Mouse (Mus musculus) bone marrow, adult 2 months (tissue): ENCODE results near the gene Flt4. TPM values are rescaled to one million over a fixed set of nuclear protein-coding genes. Genes with fewer than 3 reads are reported as not detected.
A peak's percentile ranks its signal among the peaks of the same experiment; 100 is the strongest.

Experiments used
- H3K27ac ChIP-seq: fragments of 200-500 bp; 2 replicates; pipeline ENCODE4 v1.5.1; 2012; ENCODE audit warnings: low read depth, mild to moderate bottlenecking, control low read depth, inconsistent platforms, low read length; ENCODE audit not compliant: control insufficient read depth, poor library complexity, insufficient read depth
- H3K4me1 ChIP-seq: fragments of 200-500 bp; 2 replicates; pipeline ENCODE4 v1.6.1; 2011; ENCODE audit warnings: low read length; ENCODE audit not compliant: control insufficient read depth, insufficient read depth
- H3K4me3 ChIP-seq: fragments of 200-500 bp; replicated peaks from 2 replicates; pipeline ENCODE3; 2011; ENCODE audit warnings: mild to moderate bottlenecking, low read depth, low read length, control low read depth; ENCODE audit not compliant: control insufficient read depth
- CTCF ChIP-seq: fragments of 200-500 bp; IDR thresholded peaks from 2 replicates; pipeline ENCODE4 v1.5.1; 2011; ENCODE audit warnings: low read length, control low read depth; ENCODE audit not compliant: control insufficient read depth, insufficient read depth
- POLR2A ChIP-seq: fragments of 200-500 bp; IDR thresholded peaks from 2 replicates; pipeline ENCODE4 v1.6.1; 2011; ENCODE audit warnings: low read depth, mild to moderate bottlenecking, control low read depth, low read length, borderline replicate concordance; ENCODE audit not compliant: control insufficient read depth
- WGBS: fragments of 180-500 bp; shearing (Covaris S2); methylation state at CpG from one replicate; pipeline ENCODE4 v1.1.7; 2018; 5-methylcytosine and 5-hydroxymethylcytosine counted together
- polyA plus RNA-seq: library from polyadenylated mRNA; stranded (reverse); fragments of >200 nt; gene quantifications from 2 replicates; pipeline ENCODE4 v1.2.4, GENCODE M21; 2011; ENCODE audit warnings: low replicate concordance; ENCODE audit not compliant: missing spikeins, insufficient read depth, insufficient read length

Gene Flt4
- polyA plus RNA-seq, 1 experiment: 4.9 TPM

GRCm38 (mm10) chr11:49613349-49613748 lies 4.3 kb downstream of the Flt4 start:
- Histone ChIP-seq H3K4me3 (no peak overlapping the region), H3K4me1 (no peaks in the 10 kb centered on the region; the same call in 1 of the 2 replicates), H3K27ac (no peak overlapping the region)
- TF ChIP-seq CTCF: no peak
- TF ChIP-seq POLR2A: no peak
- 2% methylated on average over 10 of the region's 10 CpGs for WGBS

DNA sequence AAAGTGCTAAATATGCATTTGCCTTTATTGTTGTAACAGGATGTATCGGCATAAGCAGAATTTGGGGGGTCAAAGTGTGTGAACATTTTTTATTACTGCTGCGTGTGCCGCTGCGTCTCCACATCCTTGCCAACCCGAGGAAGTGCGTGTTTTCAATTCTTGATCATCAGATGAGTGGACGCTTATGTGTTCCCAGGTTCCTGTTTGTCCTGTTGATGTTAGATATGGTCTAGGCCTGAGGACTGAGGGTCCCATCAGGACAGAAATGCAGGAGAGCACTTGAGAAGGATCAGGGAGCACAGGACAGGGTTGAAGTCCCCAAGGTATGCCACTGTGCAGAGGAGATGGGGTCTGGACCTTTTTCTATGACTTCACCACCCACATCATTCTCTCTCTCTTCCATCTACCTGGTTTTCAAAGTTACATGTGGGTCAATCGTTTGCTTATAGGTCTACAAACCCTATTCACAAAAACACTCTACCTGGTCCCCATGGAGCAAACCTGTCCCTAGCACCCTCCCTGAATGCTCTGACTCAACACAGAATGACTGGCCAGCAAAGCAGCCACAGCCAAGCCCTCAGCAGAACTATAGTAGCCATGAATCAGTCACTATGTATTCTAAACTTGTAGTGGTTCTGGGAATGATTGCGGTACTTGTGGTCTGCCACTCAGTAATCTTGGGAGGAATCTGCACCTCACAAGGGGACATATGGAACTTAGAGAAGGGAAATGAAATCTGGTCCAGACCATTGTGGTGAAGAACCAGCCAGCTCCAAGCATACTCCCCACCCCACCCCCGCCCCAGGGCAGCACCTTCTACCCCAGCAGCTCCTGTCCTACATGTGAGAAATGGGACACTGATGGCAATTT lies 7.0 kb downstream of the Flt4 start:
- TF ChIP-seq CTCF: no peak
- no peak for TF ChIP-seq POLR2A
- H3K27ac ChIP-seq: no peak overlapping the region
- no peaks in the 10 kb centered on the region; the same call in 1 of the 2 replicates for H3K4me1 ChIP-seq
- 75% methylated on average over 10 of the region's 10 CpGs for WGBS
- H3K4me3 ChIP-seq: no peak overlapping the region

GRCm38 (mm10) chr11:49618476-49618875 lies 9.4 kb downstream of the Flt4 start:
- TF ChIP-seq POLR2A (no peak), CTCF (no peak)
- Histone ChIP-seq H3K4me3 (no peak overlapping the region), H3K27ac (no peak overlapping the region), H3K4me1 (no peaks in the 10 kb centered on the region; the same call in 1 of the 2 replicates)
- 66% methylated on average over 8 of the region's 8 CpGs for WGBS

- Histone ChIP-seq H3K4me1 (no peaks in the 10 kb centered on the region; the same call in 1 of the 2 replicates), H3K27ac (no peak overlapping the region), H3K4me3 (no peak overlapping the region)
- TF ChIP-seq CTCF (no peak), POLR2A (no peak)
- 77% methylated on average over 5 of the region's 5 CpGs for WGBS
These were observed 12.9 kb downstream of the Flt4 start for GRCm38 (mm10) chr11:49621953-49622352.

DNA sequence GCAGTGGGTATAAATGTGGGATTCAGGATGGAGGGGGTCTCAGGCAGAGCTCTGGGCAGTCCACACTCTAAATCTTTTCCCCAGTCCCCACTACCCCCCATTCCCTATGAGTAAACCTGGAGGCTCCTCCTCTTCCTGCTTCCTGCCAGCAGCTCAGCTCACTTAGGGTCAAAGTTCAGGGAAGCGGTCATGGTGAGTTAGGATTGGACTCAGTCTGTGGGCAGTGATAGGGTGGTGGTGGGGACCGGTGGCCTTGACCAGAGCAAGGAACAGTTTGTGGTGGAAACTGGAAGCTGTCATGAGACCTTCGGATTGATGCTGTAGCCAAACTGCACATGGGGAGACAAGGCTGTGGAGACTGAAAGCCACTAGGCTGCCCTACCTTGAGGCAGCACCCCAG lies 15.1 kb downstream of the Flt4 start:
- Histone ChIP-seq H3K27ac (no peak overlapping the region), H3K4me3 (no peak overlapping the region), H3K4me1 (no peaks in the 10 kb centered on the region)
- WGBS: 81% methylated on average over 3 of the region's 3 CpGs
- TF ChIP-seq CTCF: no peak
- no peak for TF ChIP-seq POLR2A

- Histone ChIP-seq H3K4me3 (no peak overlapping the region), H3K27ac (no peak overlapping the region), H3K4me1 (no peaks in the 10 kb centered on the region)
- WGBS: 74% methylated on average over 15 of the region's 15 CpGs
- TF ChIP-seq POLR2A (no peak), CTCF (no peak)
These were observed 16.8 kb downstream of the Flt4 start for GRCm38 (mm10) chr11:49625863-49626262.

- H3K27ac ChIP-seq: no peak overlapping the region
- WGBS: 78% methylated on average over 8 of the region's 8 CpGs
- H3K4me1 ChIP-seq: no peaks in the 10 kb centered on the region
- TF ChIP-seq POLR2A: no peak
- TF ChIP-seq CTCF: no peak
- no peak overlapping the region for H3K4me3 ChIP-seq
These were observed 17.7 kb downstream of the Flt4 start for GRCm38 (mm10) chr11:49626748-49627147.

GRCm38 (mm10) chr11:49631154-49631553 lies 22.1 kb downstream of the Flt4 start:
- Histone ChIP-seq H3K27ac (no peak overlapping the region), H3K4me1 (no peaks in the 10 kb centered on the region), H3K4me3 (no peak overlapping the region)
- 13% methylated on average over 3 of the region's 3 CpGs for WGBS
- TF ChIP-seq POLR2A (no peak), CTCF (peak; percentile 24)
